Mouse (Mus musculus) left cerebral cortex, postnatal 25 days (tissue): ENCODE data around the gene Cyp27b1. TPM values are rescaled to one million over a fixed set of nuclear protein-coding genes. Genes with fewer than 3 reads are reported as not detected.

Experiments used
- microRNA-seq, 2 experiments: library from miRNA; unstranded; fragments of <30 nt; microRNA quantifications; one replicate each; pipeline ENCODE4 v1.2.0; 2022
- total RNA-seq, 2 experiments: library from RNA; stranded (reverse); gene quantifications; 2 replicates each; pipeline ENCODE4 v1.2.3; 2021

Gene Cyp27b1
- total RNA-seq, 2 experiments from 2014 or later: 0.57 to 1.1 TPM

Small RNAs within 50 kb of the gene (microRNA-seq; reads per million reads assigned to microRNA genes)
- 0 to 1.0 reads per million in 2 experiments for gene Mir546

Other genes starting within 250 kb of the Cyp27b1 start
- gene Atp23, start 146.9 kb upstream of the Cyp27b1 start, total RNA-seq: 1 to 10 TPM; 9.2 to 9.7 TPM
- gene Ctdsp2, start 69.5 kb upstream of the Cyp27b1 start, total RNA-seq: 10 to 100 TPM; 69.2 to 80.7 TPM
- under 1 TPM in 1 of 2 experiments, not detected in 1; 0.25 TPM for gene Avil, start 47.5 kb upstream of the Cyp27b1 start, total RNA-seq
- 10 to 100 TPM; 30.1 to 37.1 TPM for gene Tsfm, start 17.4 kb upstream of the Cyp27b1 start, total RNA-seq
- 1 to 10 TPM; 8.7 to 9.7 TPM for gene Mettl1, start 6.8 kb upstream of the Cyp27b1 start, total RNA-seq
- gene Eef1akmt3, start 6.7 kb upstream of the Cyp27b1 start, total RNA-seq: under 1 TPM; 0.16 to 0.25 TPM
- 10 to 100 TPM; 21.7 to 21.8 TPM for gene March9, start 11.9 kb downstream of the Cyp27b1 start, total RNA-seq
- gene Cdk4, start 15.3 kb downstream of the Cyp27b1 start, total RNA-seq: 10 to 100 TPM; 84.9 to 86.2 TPM
- gene Tspan31, start 22.0 kb downstream of the Cyp27b1 start, total RNA-seq: 10 to 100 TPM; 65.5 to 71.5 TPM
- 100 to 1,000 TPM; 678 to 689 TPM for gene Agap2, start 27.0 kb downstream of the Cyp27b1 start, total RNA-seq
- 100 to 1,000 TPM; 106 to 112 TPM for gene Os9, start 72.9 kb downstream of the Cyp27b1 start, total RNA-seq
- gene B4galnt1, start 117.0 kb downstream of the Cyp27b1 start, total RNA-seq: 100 to 1,000 TPM; 111 to 116 TPM
- 1 to 10 TPM; 2.4 to 4.1 TPM for gene Slc26a10, start 132.4 kb downstream of the Cyp27b1 start, total RNA-seq
- gene Arhgef25, start 141.8 kb downstream of the Cyp27b1 start, total RNA-seq: 100 to 1,000 TPM; 142 to 156 TPM
- 100 to 1,000 TPM; 210 TPM for gene Dtx3, start 147.5 kb downstream of the Cyp27b1 start, total RNA-seq
- 10 to 100 TPM; 95.2 to 95.6 TPM for gene Pip4k2c, start 163.3 kb downstream of the Cyp27b1 start, total RNA-seq
- 100 to 1,000 TPM; 934 to 952 TPM for gene Kif5a, start 215.1 kb downstream of the Cyp27b1 start, total RNA-seq
- 100 to 1,000 TPM; 262 to 278 TPM for gene Dctn2, start 218.1 kb downstream of the Cyp27b1 start, total RNA-seq
- 10 to 100 TPM; 32.2 to 38.9 TPM for gene Mbd6, start 240.8 kb downstream of the Cyp27b1 start, total RNA-seq